Mouse (Mus musculus): ENCODE data around the gene Ciart. TPM values are rescaled to one million over a fixed set of nuclear protein-coding genes. Genes with fewer than 3 reads are reported as not detected.
"Not testable (repeated sequence)": the region's sequence is repeated elsewhere in the genome, so short reads cannot be mapped to it uniquely, and the experiment has no call there.

Gene Ciart
- polyA plus RNA-seq, 1 experiment from 2014 or later = 1.3 TPM

- WGBS = 76% methylated on average over 3 of the region's 3 CpGs
- H3K27ac ChIP-seq (ENCODE audit: low read depth, low read length) = no peak overlapping the region
- no peaks in the 10 kb centered on the region for H3K9me3 ChIP-seq (ENCODE audit: control insufficient read depth)
- H3K9ac ChIP-seq (ENCODE audit: low read depth, low read length) = no peak overlapping the region
- H3K4me3 ChIP-seq (ENCODE audit: low read depth, low read length) = no peak overlapping the region
- no peaks in the 10 kb centered on the region for H3K4me1 ChIP-seq (replicated peaks; ENCODE audit: control insufficient read depth, insufficient read depth, low read length)
- ATAC-seq = no peak
- peaks cover 20% of the 10 kb centered on the region for H3K36me3 ChIP-seq (ENCODE audit: control insufficient read depth, insufficient read depth)
- no peak overlapping the region for H3K4me2 ChIP-seq (replicated peaks; ENCODE audit: low read depth)
- no peaks in the 10 kb centered on the region for H3K27me3 ChIP-seq (replicated peaks; ENCODE audit: control insufficient read depth, insufficient read depth, low read length)
- peak; percentile 59 for TF ChIP-seq CTCF (IDR thresholded peaks at IDR 0.05; ENCODE audit: low read depth)
These were observed 21.7 kb downstream of the Ciart start for GRCm38 (mm10) chr3:95860323-95860722.

GRCm38 (mm10) chr3:95858278-95858677, 23.8 kb downstream of the Ciart start:
- not testable (repeated sequence) for H3K4me2 ChIP-seq (replicated peaks; ENCODE audit: low read depth); H3K36me3 ChIP-seq (ENCODE audit: control insufficient read depth, insufficient read depth); ATAC-seq; H3K4me1 ChIP-seq (replicated peaks; ENCODE audit: control insufficient read depth, insufficient read depth, low read length); H3K9me3 ChIP-seq (ENCODE audit: control insufficient read depth); H3K27me3 ChIP-seq (replicated peaks; ENCODE audit: control insufficient read depth, insufficient read depth, low read length); H3K9ac ChIP-seq (ENCODE audit: low read depth, low read length); H3K4me3 ChIP-seq (ENCODE audit: low read depth, low read length); H3K27ac ChIP-seq (ENCODE audit: low read depth, low read length)
- 83% methylated on average over 3 of the region's 3 CpGs for WGBS

- H3K9me3 ChIP-seq (ENCODE audit: control insufficient read depth); H3K4me1 ChIP-seq (replicated peaks; ENCODE audit: control insufficient read depth, insufficient read depth, low read length); H3K9ac ChIP-seq (ENCODE audit: low read depth, low read length); H3K4me3 ChIP-seq (ENCODE audit: low read depth, low read length); H3K27ac ChIP-seq (ENCODE audit: low read depth, low read length); H3K4me2 ChIP-seq (replicated peaks; ENCODE audit: low read depth); ATAC-seq; H3K27me3 ChIP-seq (replicated peaks; ENCODE audit: control insufficient read depth, insufficient read depth, low read length): not testable (repeated sequence)
- WGBS = 83% methylated on average over 1 of the region's 1 CpGs
- H3K36me3 ChIP-seq (ENCODE audit: control insufficient read depth, insufficient read depth) = peaks cover 14% of the 10 kb centered on the region
These were observed 25.0 kb downstream of the Ciart start for GRCm38 (mm10) chr3:95857050-95857449.

GRCm38 (mm10) chr3:95856115-95856514, 25.9 kb downstream of the Ciart start:
- WGBS = 29% methylated on average over 7 of the region's 7 CpGs
- H3K36me3 ChIP-seq (ENCODE audit: control insufficient read depth, insufficient read depth) = peaks cover 22% of the 10 kb centered on the region
- H3K9ac ChIP-seq (ENCODE audit: low read depth, low read length) = peak overlapping the region; percentile 83
- no peaks in the 10 kb centered on the region for H3K4me1 ChIP-seq (replicated peaks; ENCODE audit: control insufficient read depth, insufficient read depth, low read length)
- H3K4me2 ChIP-seq (replicated peaks; ENCODE audit: low read depth) = peak overlapping the region; percentile 86
- no peaks in the 10 kb centered on the region for H3K27me3 ChIP-seq (replicated peaks; ENCODE audit: control insufficient read depth, insufficient read depth, low read length)
- H3K4me3 ChIP-seq (ENCODE audit: low read depth, low read length) = peak overlapping the region; percentile 91
- 0 out of 2 replicates have a peak, but pooled peaks have one; percentile 1 for ATAC-seq
- H3K9me3 ChIP-seq (ENCODE audit: control insufficient read depth) = no peaks in the 10 kb centered on the region
- no peak for TF ChIP-seq CTCF (IDR thresholded peaks at IDR 0.05; ENCODE audit: low read depth)
- H3K27ac ChIP-seq (ENCODE audit: low read depth, low read length) = peak overlapping the region; percentile 81

- H3K4me3 ChIP-seq (ENCODE audit: low read depth, low read length) = peak within 1 kb of the TSS; percentile 91
- WGBS = under 1% methylated on average over 56 of the region's 56 CpGs
- peak within 1 kb of the TSS; percentile 83 for H3K9ac ChIP-seq (ENCODE audit: low read depth, low read length)
- peak; percentile 97 for ATAC-seq
- peak within 1 kb of the TSS; percentile 81 for H3K27ac ChIP-seq (ENCODE audit: low read depth, low read length)
- H3K36me3 ChIP-seq (ENCODE audit: control insufficient read depth, insufficient read depth) = peaks cover 27% of the 10 kb centered on the region
- no peaks in the 10 kb centered on the region for H3K27me3 ChIP-seq (replicated peaks; ENCODE audit: control insufficient read depth, insufficient read depth, low read length)
- H3K4me1 ChIP-seq (replicated peaks; ENCODE audit: control insufficient read depth, insufficient read depth, low read length) = no peaks in the 10 kb centered on the region
- no peak for TF ChIP-seq CTCF (IDR thresholded peaks at IDR 0.05; ENCODE audit: low read depth)
- peak within 1 kb of the TSS; percentile 86 for H3K4me2 ChIP-seq (replicated peaks; ENCODE audit: low read depth)
- no peaks in the 10 kb centered on the region for H3K9me3 ChIP-seq (ENCODE audit: control insufficient read depth)
These were observed 26.5 kb downstream of the Ciart start, which contains the start of gene Prpf3 for GRCm38 (mm10) chr3:95855502-95856089. Gene Prpf3 (minus strand): TSS chr3:95855885.

GRCm38 (mm10) chr3:95851317-95851716, 30.7 kb downstream of the Ciart start:
- Histone ChIP-seq H3K9ac (ENCODE audit: low read depth, low read length) (no peak overlapping the region), H3K36me3 (ENCODE audit: control insufficient read depth, insufficient read depth) (peaks cover 68% of the 10 kb centered on the region), H3K9me3 (ENCODE audit: control insufficient read depth) (no peaks in the 10 kb centered on the region), H3K27ac (ENCODE audit: low read depth, low read length) (no peak overlapping the region), H3K4me1 (replicated peaks; ENCODE audit: control insufficient read depth, insufficient read depth, low read length) (no peaks in the 10 kb centered on the region), H3K4me3 (ENCODE audit: low read depth, low read length) (no peak overlapping the region), H3K4me2 (replicated peaks; ENCODE audit: low read depth) (no peak overlapping the region), H3K27me3 (replicated peaks; ENCODE audit: control insufficient read depth, insufficient read depth, low read length) (no peaks in the 10 kb centered on the region)
- WGBS = 83% methylated on average over 8 of the region's 8 CpGs
- TF ChIP-seq CTCF (IDR thresholded peaks at IDR 0.05; ENCODE audit: low read depth) = no peak
- no peak for ATAC-seq

GRCm38 (mm10) chr3:95850611-95851010, 31.4 kb downstream of the Ciart start:
- H3K36me3 ChIP-seq (ENCODE audit: control insufficient read depth, insufficient read depth) = peaks cover 75% of the 10 kb centered on the region
- H3K9me3 ChIP-seq (ENCODE audit: control insufficient read depth) = no peaks in the 10 kb centered on the region
- no peak overlapping the region for H3K4me3 ChIP-seq (ENCODE audit: low read depth, low read length)
- no peaks in the 10 kb centered on the region for H3K27me3 ChIP-seq (replicated peaks; ENCODE audit: control insufficient read depth, insufficient read depth, low read length)
- no peak for ATAC-seq
- no peak overlapping the region for H3K27ac ChIP-seq (ENCODE audit: low read depth, low read length)
- H3K4me2 ChIP-seq (replicated peaks; ENCODE audit: low read depth) = no peak overlapping the region
- no peak overlapping the region for H3K9ac ChIP-seq (ENCODE audit: low read depth, low read length)
- H3K4me1 ChIP-seq (replicated peaks; ENCODE audit: control insufficient read depth, insufficient read depth, low read length) = no peaks in the 10 kb centered on the region
- 85% methylated on average over 4 of the region's 4 CpGs for WGBS
- no peak for TF ChIP-seq CTCF (IDR thresholded peaks at IDR 0.05; ENCODE audit: low read depth)
